Mouse (Mus musculus): Measurements from ENCODE around the gene Amh.

Gene Amh

DNA sequence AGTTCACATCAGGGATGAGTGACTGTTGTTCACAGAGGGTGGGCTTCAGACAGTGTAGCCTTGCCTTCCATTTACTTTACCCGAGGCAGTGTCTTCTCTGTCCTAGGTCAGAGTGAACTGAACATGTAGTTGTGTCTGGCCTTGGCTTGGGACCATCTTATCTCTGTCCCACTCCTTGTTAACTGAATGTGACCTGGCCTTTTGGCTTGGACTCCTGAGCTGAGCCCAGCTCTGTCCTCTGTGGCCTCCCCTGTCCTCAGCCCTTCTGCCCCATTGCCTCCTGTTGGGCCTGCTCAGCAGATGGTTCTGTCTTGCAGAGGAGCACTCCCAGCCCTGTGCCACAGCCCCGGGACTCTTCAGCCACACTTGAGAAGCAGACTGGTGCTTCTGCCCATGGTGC lies 17.5 kb upstream of the Amh start:
- DNase-seq = no peak

DNA sequence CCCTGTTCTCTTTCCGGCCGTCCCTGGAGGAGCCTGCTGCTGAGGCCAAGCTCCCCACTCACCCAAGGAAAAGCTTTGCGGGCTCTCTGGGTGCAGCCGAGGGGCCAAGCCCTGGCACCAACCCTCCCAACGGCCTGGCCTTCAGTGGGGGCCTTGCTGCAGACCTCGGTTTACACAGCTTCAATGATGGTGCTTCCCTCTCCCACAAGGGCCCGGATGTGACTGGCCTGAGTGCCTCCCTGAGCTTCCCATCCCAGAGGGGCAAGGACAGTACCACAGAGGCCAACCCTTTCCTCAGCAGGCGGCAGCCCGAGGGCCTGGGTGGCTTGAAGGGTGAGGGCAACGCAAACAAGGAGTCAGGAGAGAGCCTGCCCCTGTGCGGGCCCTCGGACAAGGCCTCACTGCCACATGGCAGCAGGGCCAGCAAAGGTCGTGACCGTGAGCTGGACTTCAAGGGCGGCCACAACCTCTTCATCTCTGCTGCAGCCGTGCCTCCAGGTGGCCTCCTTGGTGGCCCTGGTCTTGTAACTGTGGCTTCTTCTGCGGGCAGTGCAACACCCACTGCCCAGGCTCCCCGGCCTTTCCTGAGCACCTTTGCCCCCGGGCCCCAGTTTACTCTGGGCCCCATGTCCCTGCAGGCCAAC lies 14.2 kb upstream of the Amh start:
- DNase-seq = no peak

DNA sequence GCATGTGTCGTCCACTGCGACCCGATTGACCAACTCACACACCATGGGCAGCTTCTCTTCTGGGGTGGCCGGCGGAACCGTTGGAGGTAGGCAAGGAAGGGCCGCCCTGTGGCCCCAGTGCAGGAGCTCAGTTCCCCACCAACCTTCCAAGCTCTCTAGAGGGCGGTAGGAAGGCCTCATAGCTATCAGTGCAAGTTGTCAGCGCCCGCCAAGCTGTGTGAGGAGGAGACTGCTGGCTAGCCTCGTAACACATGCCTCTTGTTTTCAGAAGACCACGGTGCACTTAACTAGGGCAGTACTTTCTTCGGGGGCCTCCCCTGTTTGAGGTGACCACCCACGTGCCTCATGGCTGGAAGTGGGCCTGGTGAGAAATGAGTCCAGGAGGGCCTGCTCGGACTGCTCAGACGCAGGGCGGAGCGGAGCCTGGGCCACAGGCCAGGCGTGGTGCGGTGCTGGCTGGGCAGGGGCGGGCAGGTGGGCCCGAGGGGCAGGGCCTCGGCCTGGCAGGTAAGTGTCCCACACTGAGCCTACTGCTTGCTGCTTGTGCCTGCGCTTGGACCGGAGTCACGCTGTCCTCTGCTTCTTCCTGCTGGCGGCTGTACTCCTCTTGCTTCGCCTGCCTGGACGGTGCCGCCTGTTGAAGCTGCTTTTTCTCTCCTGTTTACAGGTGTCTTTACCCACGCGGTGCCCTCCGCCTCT lies 13.4 kb upstream of the Amh start:
- DNase-seq = peak in 1 of 2 experiments; percentile 45

DNA sequence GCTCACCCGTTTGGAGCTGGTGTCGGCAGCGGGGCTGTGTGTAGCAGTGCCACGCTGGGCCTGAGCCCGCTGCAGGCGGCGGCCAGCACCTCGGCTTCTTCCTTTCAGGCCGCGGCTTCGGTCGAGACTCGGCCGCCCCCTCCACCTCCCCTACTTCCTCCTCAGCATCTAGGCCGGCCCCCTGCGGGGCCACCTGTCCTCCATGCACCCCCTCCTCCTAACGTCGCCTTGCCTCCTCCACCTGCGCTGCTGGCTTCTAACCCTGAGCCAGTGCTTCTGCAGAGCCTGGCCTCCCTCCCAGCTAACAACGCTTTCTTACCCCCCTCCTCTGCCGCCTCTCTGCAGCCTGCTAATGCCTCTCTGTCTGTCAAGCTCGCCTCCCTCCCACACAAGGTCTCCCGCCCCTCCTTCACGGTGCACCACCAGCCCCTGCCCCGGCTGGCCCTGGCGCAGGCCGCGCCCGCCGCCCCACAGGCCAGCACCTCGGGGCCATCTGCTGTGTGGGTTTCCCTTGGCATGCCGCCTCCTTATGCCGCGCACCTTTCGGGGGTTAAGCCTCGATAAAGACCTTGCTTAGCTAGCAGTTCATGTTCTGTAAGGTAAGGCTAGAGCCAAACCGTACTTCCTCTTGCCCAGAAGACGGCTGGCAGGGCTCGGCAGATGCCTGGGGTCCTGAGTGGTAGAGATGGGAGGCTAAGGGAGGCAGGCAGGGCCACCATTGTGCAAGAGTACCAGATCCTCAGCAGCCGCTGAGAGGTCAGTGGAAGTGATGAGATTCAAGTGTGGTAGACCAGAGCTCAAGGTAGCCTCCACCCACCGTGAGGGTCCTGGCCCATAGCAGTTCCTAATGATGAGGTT lies 12.6 kb upstream of the Amh start:
- DNase-seq = peak; percentile 71 to 85

DNA sequence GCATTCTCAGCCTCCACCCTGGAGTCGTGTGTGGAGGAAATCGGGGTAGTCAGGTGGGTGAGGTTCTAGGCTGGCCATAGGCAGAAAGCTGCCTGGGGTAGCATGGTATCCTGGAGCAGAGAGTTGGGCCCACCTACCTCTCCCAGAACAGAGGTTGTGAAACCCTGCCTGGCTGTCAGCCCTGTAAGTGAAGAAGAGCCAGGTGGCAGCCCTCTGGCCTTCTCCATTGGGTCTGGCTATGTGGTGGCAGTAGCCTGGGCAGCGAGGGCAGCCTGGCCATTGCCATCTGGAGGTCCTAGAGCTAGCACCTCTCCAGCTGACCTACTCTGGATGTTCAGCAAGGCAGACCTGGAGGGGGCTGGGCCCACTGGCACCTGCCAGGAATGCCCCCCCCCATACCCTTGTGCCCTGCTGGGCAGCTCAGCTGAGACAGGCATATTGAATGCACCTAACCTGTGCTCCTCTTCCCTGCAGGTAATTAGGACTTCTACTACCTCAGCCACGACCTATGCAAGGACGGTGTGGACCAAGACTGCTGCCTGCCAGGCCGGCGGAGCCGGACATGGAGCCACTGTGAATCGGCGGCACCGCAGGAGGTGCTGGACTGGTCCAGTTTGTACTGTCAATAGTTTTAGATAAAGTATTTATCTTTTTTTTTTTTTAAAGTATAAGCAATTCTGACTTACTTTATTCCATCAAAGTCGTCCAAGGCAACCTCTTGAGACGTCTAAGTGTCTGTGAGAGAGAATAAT lies 11.8 kb upstream of the Amh start:
- DNase-seq = no peak

DNA sequence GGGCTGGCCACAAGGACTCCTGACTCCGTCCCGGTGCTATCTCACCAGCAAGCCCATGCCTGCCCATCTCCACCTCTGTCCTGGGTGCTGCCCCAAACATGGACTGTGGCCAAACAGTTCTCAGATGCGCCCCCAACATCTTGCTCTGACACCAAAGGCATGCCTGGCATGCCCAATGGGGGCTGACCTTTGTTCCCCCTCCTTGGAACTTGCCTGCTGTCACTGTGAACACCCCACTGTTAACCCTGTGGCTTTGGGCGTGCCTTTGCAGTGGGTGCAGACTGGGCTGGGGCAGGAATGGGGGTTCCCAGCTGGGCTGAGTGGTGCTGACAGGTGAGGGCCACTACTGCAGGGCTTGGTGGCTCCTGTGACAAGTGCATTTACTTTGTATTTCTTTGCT lies 11.2 kb upstream of the Amh start:
- DNase-seq = no peak

DNA sequence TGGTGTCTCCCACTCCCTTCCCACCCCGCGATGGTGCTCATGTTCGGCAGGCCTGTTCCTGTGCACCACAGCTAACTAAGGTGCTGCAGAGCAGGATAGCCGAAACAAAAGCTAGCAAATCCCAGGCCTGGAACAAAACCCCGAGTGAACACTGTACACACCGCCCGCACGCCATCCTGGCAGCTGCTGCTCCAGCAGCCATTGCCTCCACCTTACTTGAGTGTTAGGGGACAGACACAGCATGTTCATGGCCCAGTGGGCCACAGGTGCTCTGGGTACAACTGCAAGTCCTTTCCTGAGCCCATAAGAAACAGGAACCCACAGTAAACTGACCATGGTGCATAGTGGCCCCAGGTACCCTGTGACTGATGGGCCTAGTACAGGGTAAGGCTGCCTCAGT lies 10.3 kb upstream of the Amh start:
- DNase-seq = no peak

DNA sequence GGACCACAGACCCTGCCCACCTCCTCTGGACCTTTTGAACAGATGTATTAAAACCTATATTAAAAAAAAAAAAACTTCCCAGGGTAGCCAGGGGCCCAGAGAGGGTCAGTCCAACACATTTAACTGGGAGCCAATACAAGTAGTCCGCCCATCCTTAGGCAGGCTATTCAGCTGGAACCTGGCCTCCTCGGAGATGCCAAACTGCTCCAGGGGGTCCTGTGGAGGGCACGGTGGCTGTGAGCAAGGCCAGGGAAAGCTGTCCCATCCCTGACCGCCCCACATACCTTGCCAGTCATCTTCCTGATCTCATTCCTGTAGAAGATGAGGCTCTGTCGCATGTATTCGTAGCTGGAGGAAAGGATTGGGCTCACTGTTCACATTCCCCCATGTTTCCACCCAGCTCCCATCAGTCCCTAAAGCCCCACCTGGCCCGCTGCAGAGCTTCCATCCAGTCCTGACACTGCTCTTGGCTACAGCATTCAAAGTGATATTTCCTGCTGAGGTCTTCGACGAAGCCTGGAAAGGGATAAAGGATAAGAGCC lies 8.7 kb upstream of the Amh start:
- DNase-seq = no peak

DNA sequence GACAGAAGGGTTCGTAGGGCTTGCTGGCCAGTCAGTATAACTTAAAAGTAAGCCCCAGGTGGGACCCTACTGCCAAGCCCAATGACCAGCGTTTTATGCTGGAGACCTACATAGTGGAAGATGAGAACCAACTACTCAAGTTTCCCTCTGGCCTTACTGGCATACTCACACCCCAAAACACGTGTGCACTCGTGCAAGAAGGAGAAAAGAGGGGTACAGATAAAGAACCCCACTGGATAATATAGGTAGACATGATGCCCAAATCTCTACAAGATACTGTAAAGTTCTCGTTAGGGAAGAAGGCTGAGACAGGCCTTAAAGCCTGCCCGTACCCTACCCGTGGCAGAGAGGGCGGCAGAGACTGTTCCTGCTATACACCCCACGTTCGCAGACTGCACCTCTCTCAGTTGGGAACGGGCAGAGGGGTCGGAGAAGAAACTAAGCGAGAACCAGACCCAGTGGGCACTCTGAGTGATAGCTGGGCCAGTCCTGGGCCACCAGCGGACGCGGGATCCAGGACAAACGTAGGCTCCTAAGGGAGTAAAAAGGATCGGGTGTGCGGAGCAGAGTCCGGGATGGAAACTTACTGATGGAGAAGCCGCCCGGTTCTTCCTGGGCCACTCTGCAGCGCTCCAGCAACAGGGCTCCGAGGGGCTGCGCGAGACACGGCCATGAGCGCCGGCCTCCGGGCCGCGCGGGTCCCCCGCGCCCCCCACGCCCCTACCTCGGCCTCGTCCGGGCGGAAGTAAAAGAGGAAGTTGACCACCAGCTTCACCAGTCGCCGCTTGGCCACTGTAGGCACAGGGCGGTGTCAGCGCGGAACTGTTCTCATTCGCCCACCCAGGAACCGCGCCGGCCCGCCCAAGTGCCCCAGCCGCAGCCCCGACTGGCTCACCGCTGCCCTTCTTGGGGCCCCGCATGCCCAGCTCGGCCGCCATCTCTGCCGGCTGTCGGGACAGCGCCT lies 7.6 kb upstream of the Amh start:
- peak; percentile 34 to 39 for DNase-seq

DNA sequence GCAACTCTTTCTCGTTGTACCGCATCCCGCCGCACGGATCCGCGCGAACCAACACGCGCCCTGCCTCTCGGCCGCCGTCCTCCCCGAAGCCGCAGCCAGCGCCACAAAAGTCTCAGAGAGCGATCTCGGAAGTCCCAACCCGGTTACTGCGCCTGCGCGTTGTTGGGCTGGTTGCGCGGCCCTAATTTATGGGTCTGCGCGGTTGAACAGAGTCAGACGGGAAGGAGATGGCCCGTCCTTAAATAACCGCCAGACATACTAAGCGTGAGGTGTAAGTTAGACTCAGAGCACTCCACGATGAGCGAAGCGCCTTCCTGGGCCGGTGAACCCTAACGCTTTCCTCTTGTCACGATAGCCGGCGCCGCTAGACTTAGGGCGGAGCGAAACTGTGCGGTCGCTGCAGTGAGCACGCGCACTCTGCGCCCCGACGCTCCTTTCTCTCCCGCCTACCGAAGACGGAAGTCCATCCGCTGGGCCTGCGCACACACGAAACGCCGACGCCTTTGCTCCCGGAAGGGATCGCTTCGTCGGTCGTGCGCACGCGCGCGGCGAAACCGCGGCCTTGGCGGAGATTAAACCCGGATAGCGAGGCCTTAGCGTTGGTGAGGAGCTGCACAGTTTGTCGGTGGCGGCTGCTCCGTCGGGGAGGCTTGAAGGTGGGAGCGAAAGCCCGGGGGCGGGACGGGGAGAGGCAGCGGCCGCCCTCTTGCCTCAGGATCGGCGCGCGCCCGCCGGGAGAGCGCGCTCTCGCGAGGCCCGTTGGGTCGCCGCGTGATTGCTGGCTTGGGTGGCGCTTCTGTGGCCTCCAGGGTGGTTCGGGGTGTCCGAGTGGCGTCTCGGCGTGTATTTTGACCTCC lies 6.7 kb upstream of the Amh start, which contains the start of the genes Sf3a2 and Plekhj1:
Gene Sf3a2 (plus strand): TSS at position 49 of the 857 bp plus-strand sequence.
Gene Plekhj1 (minus strand): TSS at position 477 of the 857 bp plus-strand sequence.
- peak; percentile 95 to 97 for DNase-seq

DNA sequence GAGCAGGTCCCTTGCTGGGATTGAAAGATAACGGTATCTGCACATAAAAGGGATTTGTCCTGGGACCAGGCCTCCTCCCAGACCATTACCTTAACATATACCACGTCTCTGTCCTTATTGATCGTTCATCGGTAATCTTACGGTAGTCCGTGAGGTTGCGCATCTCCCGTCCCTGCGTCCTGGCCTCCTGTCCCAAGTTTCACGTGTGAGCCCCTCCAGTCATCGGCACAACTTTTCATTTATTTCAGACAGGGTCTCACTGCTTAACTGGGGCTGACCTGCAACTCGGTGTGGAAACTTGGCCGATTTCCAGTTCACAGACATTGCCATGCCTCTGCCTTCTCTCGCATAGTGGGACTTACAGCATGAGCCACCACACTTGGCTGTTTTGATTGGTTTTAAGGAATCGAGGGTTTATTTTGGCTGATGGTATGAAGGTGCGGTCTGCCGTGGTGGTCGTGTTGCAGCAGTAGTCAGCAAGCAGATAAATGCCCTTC lies 5.9 kb upstream of the Amh start:
- DNase-seq = no peak

DNA sequence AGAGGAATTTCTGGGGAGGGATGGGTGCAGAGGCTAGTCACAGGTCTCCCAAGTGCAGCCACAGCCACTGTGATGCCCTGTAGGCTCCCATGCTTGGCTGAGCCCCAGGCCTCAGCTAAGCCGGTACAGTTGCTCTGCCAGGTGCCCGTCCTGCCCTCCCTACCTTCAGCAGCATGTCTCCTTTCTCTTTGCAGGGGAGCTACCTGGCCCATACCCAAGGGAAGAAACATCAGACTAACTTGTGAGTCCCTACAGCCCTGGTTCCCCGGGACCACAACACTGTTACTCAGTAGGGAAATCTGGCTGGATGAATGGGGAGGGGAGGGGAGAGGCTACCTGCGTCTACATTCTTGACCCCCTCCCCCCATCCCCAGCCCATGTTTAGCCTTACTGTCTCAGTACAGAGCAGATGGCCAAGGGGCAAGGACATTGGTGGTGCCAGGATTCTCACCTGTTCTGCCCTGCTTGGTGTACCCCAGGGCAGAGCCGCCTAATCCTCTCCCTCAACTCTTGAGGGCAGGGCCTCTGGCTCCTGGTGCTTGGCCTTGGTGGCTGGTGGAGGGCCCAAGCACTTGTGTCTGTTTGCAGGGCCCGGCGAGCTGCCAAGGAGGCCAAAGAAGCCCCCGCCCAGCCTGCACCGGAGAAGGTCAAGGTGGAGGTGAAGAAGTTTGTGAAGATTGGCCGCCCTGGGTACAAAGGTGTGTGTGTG lies 2.7 kb upstream of the Amh start:
- DNase-seq = no peak

DNA sequence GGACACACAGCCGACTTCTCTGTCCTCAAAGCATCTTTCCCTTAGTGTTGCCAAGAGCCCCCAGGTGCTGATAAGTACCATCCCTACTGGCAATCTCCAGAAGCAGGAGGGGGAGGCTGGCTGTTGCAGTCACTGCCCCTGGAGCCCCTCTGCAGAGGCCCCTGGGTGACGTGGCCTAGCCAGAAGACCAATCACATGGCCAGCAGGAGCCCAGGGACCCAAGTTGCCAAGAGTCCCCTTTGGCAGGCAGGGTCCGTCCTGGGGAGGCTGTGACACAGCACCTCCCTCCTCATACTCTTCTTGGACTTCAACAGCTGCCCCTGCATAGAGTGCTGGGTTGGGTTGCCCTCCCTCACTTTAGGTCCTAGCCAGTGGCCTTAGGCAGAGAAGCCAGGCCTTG lies 2.0 kb upstream of the Amh start:
- no peak for DNase-seq

DNA sequence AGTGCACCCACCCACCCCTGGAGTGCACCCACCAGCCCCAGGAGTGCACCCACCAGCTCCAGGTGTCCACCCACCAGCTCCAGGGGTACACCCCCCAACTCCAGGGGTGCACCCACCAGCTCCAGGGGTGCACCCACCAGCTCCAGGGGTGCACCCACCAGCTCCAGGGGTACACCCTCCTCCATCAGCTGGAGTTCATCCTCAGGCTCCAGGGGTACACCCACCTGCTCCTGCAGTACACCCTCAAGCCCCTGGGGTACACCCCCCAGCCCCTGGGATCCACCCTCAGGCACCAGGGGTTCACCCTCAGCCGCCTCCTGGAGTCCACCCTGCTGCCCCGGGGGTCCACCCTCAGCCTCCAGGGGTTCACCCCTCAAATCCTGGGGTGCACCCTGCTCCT lies 703 bp upstream of the Amh start:
- DNase-seq = peak in 1 of 2 experiments; percentile 24

DNA sequence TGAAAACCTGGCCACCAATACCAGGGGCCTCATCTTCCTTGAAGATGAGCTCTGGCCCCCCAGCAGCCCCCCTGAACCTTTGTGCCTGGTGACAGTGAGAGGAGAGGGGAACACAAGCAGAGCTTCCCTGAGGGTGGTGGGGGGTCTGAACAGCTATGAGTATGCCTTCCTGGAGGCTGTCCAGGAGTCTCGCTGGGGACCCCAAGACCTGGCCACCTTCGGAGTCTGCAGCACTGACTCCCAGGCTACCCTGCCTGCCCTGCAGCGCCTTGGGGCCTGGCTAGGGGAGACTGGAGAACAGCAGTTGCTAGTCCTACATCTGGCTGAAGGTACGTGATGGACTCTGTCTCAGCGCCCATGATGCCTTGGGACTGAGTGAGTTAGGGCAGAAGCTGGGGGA lies 279 bp downstream of the Amh start:
- no peak for DNase-seq

DNA sequence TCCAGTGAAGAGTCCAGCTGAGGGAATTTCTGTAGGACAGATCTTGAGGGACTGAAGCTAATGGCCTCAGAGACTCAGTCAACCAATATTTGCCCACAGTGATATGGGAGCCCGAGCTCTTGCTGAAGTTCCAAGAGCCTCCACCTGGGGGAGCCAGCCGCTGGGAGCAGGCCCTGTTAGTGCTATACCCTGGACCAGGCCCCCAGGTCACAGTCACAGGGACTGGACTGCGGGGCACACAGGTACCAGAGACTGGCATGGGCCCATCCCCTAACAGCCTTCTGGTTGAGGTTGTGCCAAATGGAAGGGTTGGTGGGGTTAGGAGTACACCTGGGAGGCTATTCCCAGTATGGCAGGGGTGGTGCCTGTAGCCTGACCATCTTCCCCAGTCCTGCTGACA lies 882 bp downstream of the Amh start:
- peak; percentile 61 to 69 for DNase-seq

DNA sequence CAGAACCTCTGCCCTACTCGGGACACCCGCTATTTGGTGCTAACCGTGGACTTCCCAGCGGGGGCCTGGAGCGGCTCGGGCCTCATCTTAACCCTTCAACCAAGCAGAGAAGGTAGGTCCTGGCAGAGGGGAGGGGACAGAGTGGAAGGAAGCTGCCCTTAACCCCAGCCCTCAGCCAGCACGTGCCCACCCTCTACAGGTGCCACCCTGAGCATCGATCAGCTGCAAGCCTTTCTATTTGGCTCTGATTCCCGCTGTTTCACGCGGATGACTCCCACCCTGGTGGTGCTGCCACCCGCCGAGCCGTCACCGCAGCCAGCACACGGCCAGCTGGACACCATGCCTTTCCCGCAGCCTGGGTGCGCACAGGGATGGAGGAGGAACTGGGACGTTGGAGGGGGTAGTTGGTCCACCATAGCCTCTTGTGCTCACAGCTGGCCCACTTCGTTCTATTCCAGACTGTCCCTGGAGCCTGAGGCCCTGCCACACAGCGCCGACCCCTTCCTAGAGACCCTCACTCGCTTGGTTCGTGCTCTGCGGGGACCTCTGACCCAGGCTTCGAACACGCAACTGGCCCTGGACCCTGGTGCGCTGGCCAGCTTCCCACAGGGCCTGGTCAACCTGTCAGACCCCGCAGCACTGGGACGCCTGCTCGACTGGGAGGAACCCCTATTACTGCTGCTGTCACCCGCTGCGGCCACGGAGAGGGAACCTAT lies 1.5 kb downstream of the Amh start:
- DNase-seq = peak in 1 of 2 experiments; percentile 24

DNA sequence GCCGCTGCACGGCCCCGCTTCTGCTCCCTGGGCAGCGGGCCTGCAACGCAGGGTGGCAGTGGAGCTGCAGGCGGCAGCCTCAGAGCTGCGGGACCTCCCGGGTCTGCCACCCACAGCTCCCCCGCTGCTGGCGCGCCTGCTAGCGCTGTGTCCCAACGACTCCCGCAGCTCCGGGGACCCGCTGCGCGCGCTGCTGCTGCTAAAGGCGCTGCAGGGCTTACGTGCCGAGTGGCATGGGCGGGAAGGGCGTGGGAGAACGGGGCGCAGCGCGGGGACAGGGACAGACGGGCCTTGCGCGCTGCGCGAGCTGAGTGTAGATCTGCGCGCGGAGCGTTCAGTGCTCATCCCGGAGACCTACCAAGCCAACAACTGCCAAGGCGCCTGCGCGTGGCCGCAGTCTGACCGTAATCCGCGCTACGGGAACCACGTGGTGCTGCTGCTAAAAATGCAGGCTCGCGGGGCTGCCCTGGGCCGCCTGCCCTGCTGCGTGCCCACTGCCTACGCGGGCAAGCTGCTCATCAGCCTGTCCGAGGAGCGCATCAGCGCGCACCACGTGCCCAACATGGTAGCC lies 2.1 kb downstream of the Amh start:
- DNase-seq = peak in 1 of 2 experiments; percentile 55
